Mouse (Mus musculus) granulocyte monocyte progenitor cell, adult 5-6 weeks (primary cell): Measurements from ENCODE around the gene Gstm2. TPM values are rescaled to one million over a fixed set of nuclear protein-coding genes. Genes with fewer than 3 reads are reported as not detected.
"Not testable (repeated sequence)": the region's sequence is repeated elsewhere in the genome, so short reads cannot be mapped to it uniquely, and the experiment has no call there.

Source experiments
- ATAC-seq: replicated peaks from 2 replicates; pipeline ENCODE4 v1.8.0; 2016; ENCODE audit warnings: mild to moderate bottlenecking, moderate TSS enrichment, inconsistent platforms; ENCODE audit not compliant: poor library complexity, severe bottlenecking
- total RNA-seq, 2 experiments: library from RNA; stranded (forward) in 1 of 2; stranded (reverse) in 1 of 2; fragments of 200-712, 200-1000 nt in 1 of 2; fragments of >200 nt in 1 of 2; fragmentation: Nextera tagmentation in 1 of 2; gene quantifications; 2 replicates each; pipeline ENCODE4 v1.2.3; 2014 to 2017

Gstm2 gene
- total RNA-seq, 2 experiments from 2014 or later, result 4.3 to 6.2 TPM

- no peak for ATAC-seq
Observed at GRCm38 (mm10) chr3:107999491-107999890, 13.2 kb upstream of the Gstm2 start.

GRCm38 (mm10) chr3:107998591-107998990, 12.3 kb upstream of the Gstm2 start:
- ATAC-seq, result no peak

GRCm38 (mm10) chr3:107996576-107996975, 10.3 kb upstream of the Gstm2 start:
- no peak for ATAC-seq

- ATAC-seq, result not testable (repeated sequence)
Observed at GRCm38 (mm10) chr3:107995974-107996373, 9.7 kb upstream of the Gstm2 start.

- ATAC-seq, result not testable (repeated sequence)
Observed at GRCm38 (mm10) chr3:107985141-107985540, 1.1 kb downstream of the Gstm2 start.

GRCm38 (mm10) chr3:107984471-107984870, 1.8 kb downstream of the Gstm2 start:
- no peak for ATAC-seq

- ATAC-seq, result peak; percentile 56
Observed at GRCm38 (mm10) chr3:107983771-107984170, 2.5 kb downstream of the Gstm2 start.

GRCm38 (mm10) chr3:107982726-107983125, 3.5 kb downstream of the Gstm2 start:
- no peak for ATAC-seq

GRCm38 (mm10) chr3:107981261-107981660, 5.0 kb downstream of the Gstm2 start:
- no peak for ATAC-seq

- no peak for ATAC-seq
Observed at GRCm38 (mm10) chr3:107977691-107978090, 8.6 kb downstream of the Gstm2 start.

- ATAC-seq, result no peak
Observed at GRCm38 (mm10) chr3:107974237-107974636, 12.0 kb downstream of the Gstm2 start.

GRCm38 (mm10) chr3:107972070-107972469, 14.2 kb downstream of the Gstm2 start:
- ATAC-seq, result no peak

- not testable (repeated sequence) for ATAC-seq
Observed at GRCm38 (mm10) chr3:107971101-107971500, 15.2 kb downstream of the Gstm2 start.

- no peak for ATAC-seq
Observed at GRCm38 (mm10) chr3:107968724-107969395, 17.4 kb downstream of the Gstm2 start, which contains the start of gene Gstm3. Gene Gstm3 (minus strand): TSS chr3:107969283.

GRCm38 (mm10) chr3:107966631-107967030, 19.6 kb downstream of the Gstm2 start:
- no peak for ATAC-seq

- no peak for ATAC-seq
Observed at GRCm38 (mm10) chr3:107965592-107965991, 20.7 kb downstream of the Gstm2 start.

- peak; percentile 67 for ATAC-seq
Observed at GRCm38 (mm10) chr3:107964656-107965308, 21.5 kb downstream of the Gstm2 start.

- peak; percentile 36 for ATAC-seq
Observed at GRCm38 (mm10) chr3:107964026-107964425, 22.2 kb downstream of the Gstm2 start.

- not testable (repeated sequence) for ATAC-seq
Observed at GRCm38 (mm10) chr3:107955260-107955659, 31.0 kb downstream of the Gstm2 start.

GRCm38 (mm10) chr3:107953906-107954305, 32.3 kb downstream of the Gstm2 start:
- no peak for ATAC-seq

- peak; percentile 93 for ATAC-seq
Observed at GRCm38 (mm10) chr3:107953328-107953755, 32.9 kb downstream of the Gstm2 start.

GRCm38 (mm10) chr3:107950531-107950930, 35.7 kb downstream of the Gstm2 start:
- ATAC-seq, result no peak
